Mouse (Mus musculus) CH12.LX (cell line): Measurements from ENCODE around the gene Cyp39a1.

Experiments
- CHD1 ChIP-seq: IDR thresholded peaks from 2 replicates; pipeline ENCODE4 v1.6.1; 2012; ENCODE audit warnings: low read depth, low read length, improper control_type of control experiment, inconsistent platforms
- CTCF ChIP-seq, 2 experiments: IDR thresholded peaks in 1 of 2; conservative IDR thresholded peaks in 1 of 2; 2 replicates each; pipeline ENCODE4 v1.5.1; 2011 to 2012; ENCODE audit warnings: low read depth in 2 of 2, low read length in 2 of 2, improper control_type of control experiment in 1 of 2, inconsistent platforms in 1 of 2, mild to moderate bottlenecking in 1 of 2, moderate library complexity in 1 of 2
- HCFC1 ChIP-seq: IDR thresholded peaks from 2 replicates; pipeline ENCODE4 v1.6.1; 2012; ENCODE audit warnings: low read depth, mild to moderate bottlenecking, inconsistent platforms, low read length, improper control_type of control experiment
- MAFK ChIP-seq: IDR thresholded peaks from 2 replicates; pipeline ENCODE4 v1.6.1; 2011; ENCODE audit warnings: low read length, improper control_type of control experiment; ENCODE audit not compliant: insufficient replicate concordance
- NELFE ChIP-seq: IDR thresholded peaks from 2 replicates; pipeline ENCODE4 v1.6.1; 2011; ENCODE audit warnings: low read depth, low read length, improper control_type of control experiment
- POLR2A ChIP-seq: IDR thresholded peaks from 2 replicates; pipeline ENCODE4 v1.6.1; 2011; ENCODE audit warnings: low read depth, mild to moderate bottlenecking, improper control_type of control experiment, low read length
- POLR2AphosphoS2 ChIP-seq: IDR thresholded peaks from 2 replicates; pipeline ENCODE4 v1.6.1; 2011; ENCODE audit warnings: low read depth, low read length, improper control_type of control experiment
- SMC3 ChIP-seq: IDR thresholded peaks from 2 replicates; pipeline ENCODE4 v1.6.1; 2011; ENCODE audit warnings: low read depth, low read length, improper control_type of control experiment
- TCF12 ChIP-seq: IDR thresholded peaks from 2 replicates; pipeline ENCODE4 v1.6.1; 2014; ENCODE audit warnings: low read depth, mild to moderate bottlenecking, inconsistent platforms, low read length, improper control_type of control experiment
- USF1 ChIP-seq: IDR thresholded peaks from 2 replicates; pipeline ENCODE4 v1.6.1; 2014; ENCODE audit warnings: low read depth, mild to moderate bottlenecking, inconsistent platforms, low read length, improper control_type of control experiment
- USF2 ChIP-seq: conservative IDR thresholded peaks from 2 replicates; pipeline ENCODE4 v1.6.1; 2011; ENCODE audit warnings: low read depth, low read length, improper control_type of control experiment
- ZC3H11A ChIP-seq: IDR thresholded peaks from 2 replicates; pipeline ENCODE4 v1.6.1; 2012; ENCODE audit warnings: low read depth, mild to moderate bottlenecking, inconsistent platforms, low read length, improper control_type of control experiment
- ZNF384 ChIP-seq: IDR thresholded peaks from 2 replicates; pipeline ENCODE4 v1.6.1; 2012; ENCODE audit warnings: low read depth, low read length, improper control_type of control experiment, inconsistent platforms

- TF ChIP-seq HCFC1, result no peak
- TF ChIP-seq CTCF (conservative IDR thresholded peaks at IDR 0.05 in 1 of 2, IDR thresholded peaks at IDR 0.05 in 1 of 2; ENCODE audit: low read depth in 2 of 2, low read length in 2 of 2), result peak in 1 of 2 experiments; percentile 40; a peak in 3 of 4 replicates
- TF ChIP-seq TCF12, result no peak
- TF ChIP-seq POLR2A, result no peak
- no peak for TF ChIP-seq USF2
- no peak for TF ChIP-seq USF1
- TF ChIP-seq ZC3H11A, result no peak
- TF ChIP-seq POLR2AphosphoS2, result no peak
- no peak for TF ChIP-seq ZNF384
- no peak for TF ChIP-seq MAFK
- peak; percentile 5; the same call in 1 of the 2 replicates for TF ChIP-seq SMC3
- no peak for TF ChIP-seq NELFE
- TF ChIP-seq CHD1, result no peak
Measured at GRCm38 (mm10) chr17:43701060-43701459, 33.8 kb downstream of the Cyp39a1 start.
